Mouse (Mus musculus) liver, embryonic 12.5 days (tissue): ENCODE data around the gene Arrb1. TPM values are rescaled to one million over a fixed set of nuclear protein-coding genes. Genes with fewer than 3 reads are reported as not detected.

ENCODE experiments used
- ATAC-seq: fragments of 200-750 bp; cut with Nextera tagmentation; 2 replicates; pipeline ENCODE4 v1.8.0; 2017; ENCODE audit warnings: moderate number of reproducible peaks, mild to moderate bottlenecking, moderate library complexity
- H3K27ac ChIP-seq: fragments of 300-500 bp; sonication (generic); 2 replicates; pipeline ENCODE4 v1.5.1; 2016; ENCODE audit warnings: mild to moderate bottlenecking
- H3K27me3 ChIP-seq: fragments of 300-500 bp; sonication (generic); replicated peaks from 2 replicates; pipeline ENCODE4 v1.6.1; 2016; ENCODE audit warnings: mild to moderate bottlenecking, moderate library complexity
- H3K36me3 ChIP-seq: fragments of 300-500 bp; sonication (generic); 2 replicates; pipeline ENCODE4 v1.6.1; 2016; ENCODE audit warnings: mild to moderate bottlenecking, moderate library complexity
- H3K4me1 ChIP-seq: fragments of 300-500 bp; sonication (generic); 2 replicates; pipeline ENCODE4 v1.6.1; 2016
- H3K4me2 ChIP-seq: fragments of 300-500 bp; sonication (generic); 2 replicates; pipeline ENCODE4 v1.6.1; 2016; ENCODE audit warnings: mild to moderate bottlenecking, moderate library complexity
- H3K4me3 ChIP-seq: fragments of 300-500 bp; sonication (generic); 2 replicates; pipeline ENCODE4 v1.5.1; 2016; ENCODE audit warnings: mild to moderate bottlenecking, moderate library complexity
- H3K9ac ChIP-seq: fragments of 300-500 bp; sonication (generic); 2 replicates; pipeline ENCODE4 v1.6.1; 2016; ENCODE audit warnings: mild to moderate bottlenecking, moderate library complexity
- H3K9me3 ChIP-seq: fragments of 300-500 bp; sonication (generic); replicated peaks from 2 replicates; pipeline ENCODE4 v1.6.1; 2016; ENCODE audit warnings: mild to moderate bottlenecking, moderate library complexity
- WGBS: fragments of 180-500 bp; shearing (Covaris S2); methylation state at CpG from one replicate; pipeline ENCODE4 v1.1.7; 2016; ENCODE audit not compliant: insufficient replicate concordance; 5-methylcytosine and 5-hydroxymethylcytosine counted together
- microRNA counts: library from miRNA; unstranded; fragments of <30 nt; microRNA quantifications from one replicate; lab custom pipeline; 2017
- microRNA-seq: library from miRNA; unstranded; fragments of <30 nt; microRNA quantifications from one replicate; pipeline ENCODE4, GENCODE M21; 2017
- polyA plus RNA-seq: library from polyadenylated mRNA; unstranded; fragments of >200 nt; fragmentation: Nextera tagmentation; extraction: Ambion mirVana; gene quantifications from 2 replicates; pipeline ENCODE4 v1.2.1, GENCODE M21; 2016

Arrb1 gene
- polyA plus RNA-seq, 1 experiment from 2014 or later, result 136 TPM

DNA sequence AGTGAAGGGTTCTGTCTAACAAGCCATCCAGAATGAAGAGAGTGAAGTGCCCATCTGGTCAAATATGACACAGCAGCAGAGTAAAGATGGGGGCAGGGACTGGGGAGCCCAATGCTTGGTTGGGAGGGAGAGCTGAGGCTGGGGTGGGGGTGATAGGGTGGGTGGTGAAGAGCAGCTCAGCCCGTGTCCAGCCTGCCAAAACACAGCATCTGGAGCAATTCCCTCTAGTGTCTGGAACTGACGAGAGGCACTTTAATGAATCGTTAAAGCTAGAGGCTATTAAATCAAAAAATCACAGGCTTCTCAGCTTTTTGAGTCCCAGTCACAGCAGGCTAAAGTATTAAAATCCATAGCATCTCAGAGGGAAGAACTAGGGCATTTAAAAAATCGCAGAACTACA lies 114.3 kb downstream of the Arrb1 start:
- Histone ChIP-seq H3K27ac (no peak overlapping the region), H3K27me3 (peaks cover 35% of the 10 kb centered on the region), H3K4me3 (no peak overlapping the region), H3K4me2 (no peak overlapping the region), H3K9ac (no peak overlapping the region), H3K4me1 (no peaks in the 10 kb centered on the region), H3K36me3 (no peaks in the 10 kb centered on the region), H3K9me3 (no peaks in the 10 kb centered on the region)
- WGBS, result 49% methylated on average over 4 of the region's 4 CpGs
- no peak for ATAC-seq

DNA sequence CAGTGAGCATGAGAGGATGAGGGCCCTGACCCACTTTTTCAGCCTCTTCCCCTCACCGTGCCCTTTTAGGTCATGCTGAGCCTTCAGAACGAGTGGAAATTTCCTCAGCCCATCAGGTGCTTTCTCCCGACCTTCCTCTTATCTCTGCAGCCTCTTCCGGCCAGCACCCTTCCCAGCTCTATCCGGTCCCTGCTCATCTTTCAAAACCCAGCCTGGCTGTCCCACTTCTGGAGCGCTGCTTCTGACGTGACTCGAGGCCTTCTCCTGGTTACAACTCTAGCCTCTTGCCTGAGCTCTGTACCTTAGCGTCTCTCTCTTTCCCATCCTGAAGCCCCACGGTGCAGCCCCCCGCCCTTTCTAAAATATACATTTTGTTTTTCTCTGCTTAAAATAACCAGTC lies 119.0 kb downstream of the Arrb1 start:
- Histone ChIP-seq H3K9me3 (no peaks in the 10 kb centered on the region), H3K4me2 (no peak overlapping the region), H3K27ac (no peak overlapping the region), H3K4me3 (no peak overlapping the region), H3K27me3 (peaks cover 46% of the 10 kb centered on the region), H3K36me3 (no peaks in the 10 kb centered on the region), H3K4me1 (no peaks in the 10 kb centered on the region), H3K9ac (no peak overlapping the region)
- ATAC-seq, result no peak
- 50% methylated on average over 11 of the region's 11 CpGs for WGBS

MicroRNAs within 50 kb of the gene (microRNA counts, 519-probe panel; counts per million panel counts)
- microRNA mmu-miR-326 (lab: Ali Mortazavi, UCI), result 582 counts per million, percentile 70 among the panel's probes with 10 or more counts

Small RNA genes within 50 kb of the gene (microRNA-seq; reads per million reads assigned to microRNA genes)
- gene Mir326, result 151 reads per million, percentile 51 among the genes with 10 or more reads in this experiment

Other genes starting within 250 kb of the Arrb1 start
- 249 and 251 TPM in 2 replicates for gene Serpinh1, start 182.2 kb upstream of the Arrb1 start, polyA plus RNA-seq
- gene Gdpd5, start 154.1 kb upstream of the Arrb1 start, polyA plus RNA-seq, result 2.6 and 3.1 TPM in 2 replicates
- gene Klhl35, start 69.5 kb upstream of the Arrb1 start, polyA plus RNA-seq, result 0.14 and 0.32 TPM in 2 replicates
- 688 TPM in 2 replicates for gene Rps3, start 51.7 kb upstream of the Arrb1 start, polyA plus RNA-seq
- gene Tpbgl, start 91.6 kb downstream of the Arrb1 start, polyA plus RNA-seq, result 0.31 and 0.42 TPM in 2 replicates
- gene Slco2b1, start 175.9 kb downstream of the Arrb1 start, polyA plus RNA-seq, result 0.29 and 0.45 TPM in 2 replicates
- gene Olfr520, start 194.8 kb downstream of the Arrb1 start, polyA plus RNA-seq, result not detected in 2 replicates
- gene Olfr521, start 228.0 kb downstream of the Arrb1 start, polyA plus RNA-seq, result not detected in 2 replicates